Mouse (Mus musculus) induced T-regulatory cell, adult 2 months (primary cell): ENCODE measurements at regions not wholly inside any gene's neighbourhood (a gene's known extent, or its start where the extent isn't known, plus 50 kb on each side); places are given as distances from the start of the nearest gene placed in this dataset.

Experiments
- DNase-seq: peaks from one replicate; pipeline ENCODE4 v3.0.0-alpha.2; 2012; ENCODE audit warnings: low read depth

GRCm38 (mm10) chr10:24444572-24444971, 150.7 kb upstream of the Ccn2 start:
- DNase-seq, result no peak

GRCm38 (mm10) chr10:24445036-24445435, 150.2 kb upstream of the Ccn2 start:
- DNase-seq, result no peak

GRCm38 (mm10) chr10:24446168-24446567, 149.1 kb upstream of the Ccn2 start:
- DNase-seq, result no peak

GRCm38 (mm10) chr10:24447135-24447534, 148.1 kb upstream of the Ccn2 start:
- DNase-seq, result no peak

- DNase-seq, result no peak
Measured at GRCm38 (mm10) chr10:24448001-24448561, 147.2 kb upstream of the Ccn2 start.

- no peak for DNase-seq
Measured at GRCm38 (mm10) chr10:24453507-24453906, 141.7 kb upstream of the Ccn2 start.

GRCm38 (mm10) chr10:24458667-24459066, 136.6 kb upstream of the Ccn2 start:
- DNase-seq, result peak; percentile 42

- DNase-seq, result no peak
Measured at GRCm38 (mm10) chr10:24463873-24464272, 131.4 kb upstream of the Ccn2 start.

GRCm38 (mm10) chr10:24464377-24464776, 130.9 kb upstream of the Ccn2 start:
- DNase-seq, result no peak

- no peak for DNase-seq
Measured at GRCm38 (mm10) chr10:24469741-24470140, 125.5 kb upstream of the Ccn2 start.

GRCm38 (mm10) chr10:24471521-24471920, 123.7 kb upstream of the Ccn2 start:
- no peak for DNase-seq

GRCm38 (mm10) chr10:24476288-24476687, 119.0 kb upstream of the Ccn2 start:
- no peak for DNase-seq

GRCm38 (mm10) chr10:24478535-24478934, 116.7 kb upstream of the Ccn2 start:
- DNase-seq, result no peak

GRCm38 (mm10) chr10:24479148-24479547, 116.1 kb upstream of the Ccn2 start:
- no peak for DNase-seq

GRCm38 (mm10) chr10:24481926-24482612, 113.2 kb upstream of the Ccn2 start:
- DNase-seq, result peak; percentile 62

- no peak for DNase-seq
Measured at GRCm38 (mm10) chr10:24483053-24483452, 112.2 kb upstream of the Ccn2 start.

GRCm38 (mm10) chr10:24484101-24484660, 111.1 kb upstream of the Ccn2 start:
- DNase-seq, result no peak

GRCm38 (mm10) chr10:24485461-24485860, 109.8 kb upstream of the Ccn2 start:
- DNase-seq, result no peak

GRCm38 (mm10) chr10:24486224-24486623, 109.0 kb upstream of the Ccn2 start:
- DNase-seq, result no peak

GRCm38 (mm10) chr10:24487915-24488314, 107.3 kb upstream of the Ccn2 start:
- DNase-seq, result no peak

- DNase-seq, result no peak
Measured at GRCm38 (mm10) chr10:24490432-24490831, 104.8 kb upstream of the Ccn2 start.

- DNase-seq, result no peak
Measured at GRCm38 (mm10) chr10:24491848-24492247, 103.4 kb upstream of the Ccn2 start.

- DNase-seq, result no peak
Measured at GRCm38 (mm10) chr10:24493392-24493791, 101.8 kb upstream of the Ccn2 start.

GRCm38 (mm10) chr10:24493936-24494335, 101.3 kb upstream of the Ccn2 start:
- no peak for DNase-seq
